Mouse (Mus musculus) spleen, adult 2 months (tissue): ENCODE results near the gene Dctd. TPM values are rescaled to one million over a fixed set of nuclear protein-coding genes. Genes with fewer than 3 reads are reported as not detected.

Source experiments
- DNase-seq, 2 experiments: peaks; one replicate each; pipeline versions ENCODE4 v3.0.0 to v3.0.0-alpha.2; 2012 to 2021; ENCODE audit warnings: low spot score in 2 of 2, low read depth in 1 of 2
- H3K27ac ChIP-seq: fragments of 200-500 bp; 2 replicates; pipeline ENCODE4 v1.5.1; 2012; ENCODE audit warnings: low read length, inconsistent platforms; ENCODE audit not compliant: insufficient read depth
- H3K27me3 ChIP-seq: fragments of 200-500 bp; 2 replicates; pipeline ENCODE4 v1.6.1; 2012; ENCODE audit warnings: mild to moderate bottlenecking, moderate library complexity, low read length, inconsistent platforms; ENCODE audit not compliant: control insufficient read depth, insufficient read depth
- H3K36me3 ChIP-seq: fragments of 200-500 bp; 2 replicates; pipeline ENCODE4 v1.6.1; 2012; ENCODE audit warnings: mild to moderate bottlenecking, low read length, inconsistent platforms; ENCODE audit not compliant: control insufficient read depth, insufficient read depth
- H3K4me1 ChIP-seq: fragments of 200-500 bp; 2 replicates; pipeline ENCODE4 v1.6.1; 2011; ENCODE audit warnings: inconsistent platforms; ENCODE audit not compliant: control insufficient read depth, insufficient read depth, insufficient read length
- H3K4me3 ChIP-seq: fragments of 200-500 bp; 2 replicates; pipeline ENCODE4 v1.5.1; 2011; ENCODE audit warnings: mild to moderate bottlenecking, inconsistent platforms; ENCODE audit not compliant: insufficient read depth, insufficient read length; ENCODE audit errors: extremely low read depth
- CTCF ChIP-seq: fragments of 200-500 bp; IDR thresholded peaks from 2 replicates; pipeline ENCODE4 v1.5.1; 2011; ENCODE audit warnings: mild to moderate bottlenecking, inconsistent platforms; ENCODE audit not compliant: insufficient read depth, insufficient read length, insufficient replicate concordance; ENCODE audit errors: extremely low read depth
- POLR2A ChIP-seq: fragments of 200-500 bp; IDR thresholded peaks from 2 replicates; pipeline ENCODE4 v1.6.1; 2011; ENCODE audit warnings: low read depth, low read length, inconsistent platforms
- WGBS: fragments of 180-500 bp; shearing (Covaris S2); methylation state at CpG from one replicate; pipeline ENCODE4 v1.1.7; 2018; 5-methylcytosine and 5-hydroxymethylcytosine counted together
- polyA plus RNA-seq: library from polyadenylated mRNA; depleted of rRNA; stranded (reverse); fragments of >200 nt; gene quantifications from 2 replicates; pipeline ENCODE4 v1.2.3, GENCODE M21; 2012

Gene Dctd
- polyA plus RNA-seq, 1 experiment, result 2.8 TPM

DNA sequence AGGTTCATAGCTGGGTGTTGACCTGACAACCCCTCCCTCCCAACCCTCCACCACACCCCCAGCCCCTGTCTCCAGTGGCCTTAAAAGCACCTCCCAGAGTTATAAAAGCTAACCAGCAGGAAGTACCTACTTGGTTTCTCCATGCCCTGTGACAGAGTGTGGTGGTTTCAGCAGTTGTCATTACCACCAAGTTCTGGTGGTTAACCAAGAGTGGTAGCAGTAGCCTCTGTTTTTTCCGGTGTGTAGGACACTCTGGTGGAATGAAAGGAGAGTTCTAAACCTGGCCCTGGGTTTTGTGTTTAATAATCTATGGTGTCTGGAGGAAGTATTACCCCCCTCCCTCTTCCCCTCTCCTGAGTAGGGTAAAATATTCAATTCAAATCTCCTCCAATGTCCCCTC lies 24.1 kb downstream of the Dctd start:
- no peaks in the 10 kb centered on the region for H3K36me3 ChIP-seq
- WGBS, result 43% methylated on average over 1 of the region's 1 CpGs
- no peak for TF ChIP-seq CTCF
- TF ChIP-seq POLR2A, result no peak
- H3K4me1 ChIP-seq, result no peaks in the 10 kb centered on the region
- H3K27ac ChIP-seq, result no peak overlapping the region
- DNase-seq, result no peak
- H3K27me3 ChIP-seq, result no peaks in the 10 kb centered on the region
- H3K4me3 ChIP-seq, result no peak overlapping the region

DNA sequence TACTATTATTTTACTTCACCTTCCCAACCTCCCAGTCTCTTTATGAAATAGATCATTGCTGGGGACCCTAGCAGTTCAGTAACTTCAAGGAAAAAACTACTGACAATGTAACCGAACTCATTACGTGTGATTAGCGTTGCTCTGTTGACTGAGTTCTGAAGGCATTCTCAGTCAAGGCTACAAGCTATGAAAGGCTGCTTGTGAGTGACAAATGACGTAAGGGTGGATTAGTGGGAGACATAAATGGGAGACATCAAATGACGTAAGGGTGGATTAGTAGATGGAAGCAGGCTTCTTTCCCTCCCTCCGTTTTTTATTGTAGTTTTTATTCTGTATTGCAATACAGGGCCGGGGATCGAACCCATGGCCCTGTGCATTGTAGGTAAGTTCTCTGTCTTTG lies 26.0 kb downstream of the Dctd start:
- no peak overlapping the region for H3K4me3 ChIP-seq
- no peak overlapping the region for H3K27ac ChIP-seq
- no peak for DNase-seq
- 94% methylated on average over 8 of the region's 8 CpGs for WGBS
- H3K36me3 ChIP-seq, result no peaks in the 10 kb centered on the region
- no peaks in the 10 kb centered on the region for H3K4me1 ChIP-seq
- H3K27me3 ChIP-seq, result no peaks in the 10 kb centered on the region
- TF ChIP-seq CTCF, result no peak
- no peak for TF ChIP-seq POLR2A

DNA sequence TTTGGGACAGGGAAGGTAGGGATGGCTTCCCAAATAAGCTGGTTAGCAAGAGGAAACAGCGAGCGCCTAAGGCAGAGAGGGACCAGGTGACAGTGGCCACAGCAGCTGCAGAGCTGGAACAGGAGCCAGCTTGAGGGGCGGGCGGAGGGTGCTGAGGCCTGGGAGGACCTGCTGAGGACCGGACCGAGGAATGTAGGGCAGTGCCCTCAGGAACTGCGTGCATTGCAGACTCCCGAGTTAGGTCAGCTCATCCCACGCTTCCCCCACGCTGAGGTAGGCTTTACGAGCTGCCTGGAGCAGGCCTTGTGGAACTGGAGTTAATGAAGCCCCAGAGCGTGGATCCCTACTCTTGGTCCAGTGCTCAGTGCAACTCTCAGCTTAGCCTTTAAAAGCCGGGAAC lies 28.1 kb downstream of the Dctd start:
- WGBS, result 95% methylated on average over 13 of the region's 13 CpGs
- no peak for DNase-seq
- Histone ChIP-seq H3K4me1 (no peaks in the 10 kb centered on the region), H3K36me3 (no peaks in the 10 kb centered on the region), H3K4me3 (no peak overlapping the region), H3K27ac (no peak overlapping the region), H3K27me3 (no peaks in the 10 kb centered on the region)
- TF ChIP-seq POLR2A, result no peak
- no peak for TF ChIP-seq CTCF

DNA sequence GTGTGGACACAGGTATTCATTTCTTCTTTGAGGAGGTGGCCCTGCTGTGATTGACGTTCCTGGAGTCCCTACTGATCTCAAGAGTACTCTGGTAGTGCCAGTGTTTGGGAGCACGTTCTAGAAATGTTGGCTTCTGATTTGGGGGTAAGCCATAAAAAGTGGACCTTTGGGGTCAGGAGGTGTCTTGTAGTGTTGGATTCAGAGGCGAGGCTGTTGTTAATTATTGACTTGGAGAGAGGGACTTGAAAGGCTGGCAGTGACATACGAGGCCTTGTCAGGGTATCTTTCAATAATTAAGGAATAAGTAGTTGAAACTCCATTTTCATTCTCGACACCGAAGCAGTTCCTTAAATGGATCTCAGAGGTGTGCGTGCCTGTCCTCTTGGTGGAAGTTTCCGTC lies 31.4 kb downstream of the Dctd start:
- H3K27ac ChIP-seq, result no peak overlapping the region
- no peaks in the 10 kb centered on the region for H3K4me1 ChIP-seq
- no peaks in the 10 kb centered on the region for H3K36me3 ChIP-seq
- TF ChIP-seq POLR2A (no peak), CTCF (no peak)
- no peaks in the 10 kb centered on the region for H3K27me3 ChIP-seq
- no peak for DNase-seq
- H3K4me3 ChIP-seq, result no peak overlapping the region
- WGBS, result 96% methylated on average over 8 of the region's 8 CpGs

DNA sequence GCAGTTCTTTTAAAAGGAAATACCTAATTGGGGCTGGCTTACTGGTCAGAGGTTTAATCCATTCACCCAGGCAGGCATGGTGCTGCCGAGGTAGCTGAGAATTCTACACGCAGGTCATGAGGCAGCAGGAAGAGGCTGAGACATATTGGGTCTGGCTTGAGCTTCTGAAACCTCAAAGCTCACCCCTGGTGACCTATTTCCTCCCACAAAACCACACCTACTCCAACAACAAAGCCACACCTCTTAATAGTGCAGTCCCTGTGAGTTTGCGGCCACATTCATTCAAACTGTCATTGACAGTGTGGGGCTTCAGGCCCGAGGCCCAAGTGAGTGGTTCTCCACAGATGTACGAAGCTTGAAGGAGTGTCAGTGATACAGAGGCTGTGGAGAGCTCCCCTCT lies 34.4 kb downstream of the Dctd start:
- Histone ChIP-seq H3K27me3 (no peaks in the 10 kb centered on the region), H3K4me3 (no peak overlapping the region), H3K36me3 (no peaks in the 10 kb centered on the region), H3K27ac (no peak overlapping the region), H3K4me1 (no peaks in the 10 kb centered on the region)
- TF ChIP-seq CTCF (no peak), POLR2A (no peak)
- no peak for DNase-seq
- 81% methylated on average over 5 of the region's 5 CpGs for WGBS

DNA sequence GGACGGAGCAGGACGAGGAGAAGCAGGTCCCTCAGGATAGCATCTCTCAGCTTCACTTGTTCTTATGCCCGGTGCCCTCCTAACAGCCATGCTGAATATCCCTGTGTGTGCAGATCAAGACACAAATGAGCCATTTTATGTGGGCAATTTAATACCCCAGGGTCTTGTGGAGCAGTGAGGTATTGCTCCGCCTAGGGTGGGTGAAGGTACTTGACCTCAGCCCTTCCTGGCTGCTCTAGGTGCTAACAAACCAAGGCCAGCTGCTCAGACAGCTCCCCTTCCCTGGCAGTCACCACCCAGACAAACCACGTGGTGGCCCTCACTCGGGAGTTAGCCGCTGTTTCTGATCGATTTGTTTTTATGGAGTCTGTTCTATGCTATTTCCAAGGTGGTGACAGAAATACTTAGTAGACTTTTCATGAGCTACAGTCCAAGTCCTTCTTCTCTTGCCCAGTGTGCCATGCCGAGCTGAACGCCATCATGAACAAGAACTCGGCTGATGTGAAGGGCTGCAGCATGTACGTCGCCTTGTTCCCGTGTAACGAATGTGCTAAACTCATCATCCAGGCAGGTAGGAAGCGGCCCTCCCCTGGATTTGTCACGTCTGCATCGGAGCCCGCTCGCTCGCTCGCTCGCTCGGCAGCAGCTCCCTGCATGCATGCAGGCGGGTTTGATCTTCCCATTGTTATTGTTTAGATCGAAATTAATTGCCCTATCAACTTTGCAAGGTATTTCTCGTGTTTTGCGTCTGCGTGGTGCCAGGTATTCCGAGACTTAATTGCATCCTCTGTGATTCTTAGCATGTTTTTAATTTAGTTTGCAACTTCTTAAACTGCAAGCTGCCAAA lies 38.1 kb downstream of the Dctd start:
- H3K4me1 ChIP-seq, result no peaks in the 10 kb centered on the region
- H3K36me3 ChIP-seq, result peaks cover 2% of the 10 kb centered on the region
- DNase-seq, result no peak
- WGBS, result 94% methylated on average over 30 of the region's 30 CpGs
- H3K4me3 ChIP-seq, result no peak overlapping the region
- no peaks in the 10 kb centered on the region for H3K27me3 ChIP-seq
- TF ChIP-seq CTCF (no peak), POLR2A (no peak)
- H3K27ac ChIP-seq, result no peak overlapping the region

DNA sequence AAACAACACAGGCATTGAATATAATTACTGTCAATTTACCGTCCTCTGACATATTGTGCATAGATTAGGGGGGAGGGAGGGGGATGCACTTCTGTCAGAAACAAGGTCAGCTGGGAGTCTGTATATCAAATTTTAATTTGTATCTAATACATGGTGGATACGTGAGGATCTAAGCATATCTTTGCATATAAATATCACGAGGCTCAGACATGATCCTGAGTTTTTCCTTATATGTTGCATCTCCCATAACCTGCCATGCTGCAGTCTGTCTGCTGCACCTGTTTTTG lies 38.7 kb downstream of the Dctd start:
- WGBS, result 93% methylated on average over 3 of the region's 3 CpGs
- H3K36me3 ChIP-seq, result peaks cover 2% of the 10 kb centered on the region

More for the DNA sequence above, 38.7 kb downstream of the Dctd start:
- H3K4me1 ChIP-seq, result no peaks in the 10 kb centered on the region
- H3K27me3 ChIP-seq, result no peaks in the 10 kb centered on the region
- no peak overlapping the region for H3K4me3 ChIP-seq
- TF ChIP-seq POLR2A, result no peak
- no peak for TF ChIP-seq CTCF
- no peak overlapping the region for H3K27ac ChIP-seq
- DNase-seq, result no peak
